Mouse (Mus musculus) kidney, adult 10 weeks (tissue): ENCODE results near the gene Rhox3c. TPM values are rescaled to one million over a fixed set of nuclear protein-coding genes. Genes with fewer than 3 reads are reported as not detected.

Experiments used
- polyA plus RNA-seq: library from polyadenylated mRNA; stranded (reverse); fragments of 350-450 nt; fragmentation: Illumina TruSeq; extraction: RNeasy Lipid Tissue Mini Kit (QIAGEN cat#74804); gene quantifications from one replicate; pipeline ENCODE4 v1.2.3, GENCODE M21; 2014; ENCODE audit warnings: low read depth, low replicate concordance

Gene Rhox3c
- polyA plus RNA-seq, result not detected

DNA sequence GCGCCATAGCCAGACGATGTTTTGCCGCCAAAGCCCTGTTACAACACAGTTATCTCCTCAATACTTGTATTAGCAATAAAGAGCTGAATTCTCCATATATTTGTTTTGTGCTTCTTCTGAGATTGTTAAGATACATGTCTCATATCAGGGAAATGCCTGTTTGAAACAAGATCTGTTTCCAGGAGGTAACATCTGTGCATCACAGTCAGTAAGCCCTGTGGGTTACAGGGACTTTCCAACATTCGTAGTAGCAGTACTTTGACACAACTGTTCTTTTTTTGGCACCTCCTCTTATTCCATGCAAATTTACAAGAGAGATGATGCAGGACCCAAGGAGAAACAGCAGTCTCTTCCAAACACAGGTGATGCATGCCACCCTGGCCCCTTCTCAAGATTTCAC is at the start of gene Rhox3c:
Rhox3c (plus strand) TSS at position 301 of the 400 bp plus-strand sequence.

DNA sequence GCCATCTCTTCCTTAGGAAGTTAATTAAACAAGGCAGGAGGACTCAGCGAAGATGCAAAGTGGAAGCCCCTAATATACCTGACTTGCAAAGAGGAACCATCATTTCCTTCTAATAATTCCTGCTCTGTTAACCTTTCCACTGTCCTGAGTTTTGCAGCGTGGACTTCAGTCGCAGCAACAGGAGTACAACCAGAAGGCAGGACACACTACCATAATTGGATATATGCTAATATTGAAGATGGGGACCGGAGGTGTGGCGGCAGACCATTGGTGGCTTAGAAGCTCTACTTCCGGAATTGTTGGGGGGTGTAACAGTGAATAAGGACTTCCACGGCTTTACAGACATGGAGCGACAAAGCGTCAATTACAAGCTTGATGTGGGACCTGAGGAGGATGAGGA is 46.6 kb upstream of the Rhox3c start, which contains the start of gene Rhox2b:
Rhox2b (plus strand) TSS at position 301 of the 400 bp plus-strand sequence.

GRCm38 (mm10) chrX:37432194-37432593 is 26.2 kb upstream of the Rhox3c start, which contains the start of gene Rhox4b:
Gene Rhox4b (plus strand): TSS chrX:37432494.

GRCm38 (mm10) chrX:37453380-37453779 is 5.0 kb upstream of the Rhox3c start, which contains the start of gene Rhox2c:
Gene Rhox2c (plus strand): TSS chrX:37453680.

DNA sequence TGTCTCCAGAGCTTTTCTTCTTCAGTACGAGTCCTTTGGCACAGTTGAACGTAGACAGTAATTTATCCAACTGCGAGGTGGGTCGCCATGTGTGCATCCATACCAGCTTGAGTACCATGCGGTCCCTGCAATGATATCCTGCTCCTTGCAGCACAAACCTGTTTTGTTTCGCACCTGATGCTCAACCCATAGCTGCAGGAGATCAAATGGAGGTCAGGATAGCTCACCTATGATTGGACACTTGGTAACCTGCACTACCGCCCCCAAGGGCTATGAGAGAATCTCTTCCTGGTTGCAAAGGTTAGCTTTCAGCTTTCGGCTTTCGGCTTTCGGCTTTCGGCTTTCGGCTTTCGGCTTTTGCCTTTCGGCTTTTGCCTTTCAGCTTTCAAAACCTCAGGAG is 21.7 kb downstream of the Rhox3c start, which contains the start of gene Rhox4c:
Rhox4c (plus strand) TSS at position 301 of the 400 bp plus-strand sequence.

DNA sequence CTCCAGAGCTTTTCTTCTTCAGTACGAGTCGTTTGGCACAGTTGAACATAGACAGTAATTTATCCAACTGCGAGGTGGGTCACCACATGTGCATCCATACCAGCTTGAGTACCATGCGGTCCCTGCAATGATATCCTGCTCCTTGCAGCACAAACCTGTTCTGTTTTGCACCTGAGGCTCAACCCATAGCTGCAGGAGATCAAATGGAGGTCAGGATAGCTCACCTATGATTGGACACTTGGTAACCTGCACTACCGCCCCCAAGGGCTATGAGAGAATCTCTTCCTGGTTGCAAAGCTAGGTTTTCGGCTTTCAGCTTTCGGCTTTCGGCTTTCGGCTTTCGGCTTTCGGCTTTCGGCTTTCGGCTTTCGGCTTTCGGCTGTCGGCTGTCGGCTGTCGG is 55.7 kb downstream of the Rhox3c start, which contains the start of gene Rhox4d:
Rhox4d (plus strand) TSS at position 301 of the 400 bp plus-strand sequence.

Other genes with a start within 250 kb of the Rhox3c start
- gene Gm9, start 247.5 kb upstream of the Rhox3c start, polyA plus RNA-seq, result not detected
- gene Rhox1, start 236.3 kb upstream of the Rhox3c start, polyA plus RNA-seq, result not detected
- not detected for gene Rhox2a, start 213.6 kb upstream of the Rhox3c start, polyA plus RNA-seq
- not detected for gene Rhox3a, start 208.7 kb upstream of the Rhox3c start, polyA plus RNA-seq
- not detected for gene Rhox4a, start 193.2 kb upstream of the Rhox3c start, polyA plus RNA-seq
- not detected for gene Rhox3a2, start 78.6 kb upstream of the Rhox3c start, polyA plus RNA-seq
- gene Rhox4a2, start 67.7 kb upstream of the Rhox3c start, polyA plus RNA-seq, result not detected
- not detected for gene Rhox2b, start 46.5 kb upstream of the Rhox3c start, polyA plus RNA-seq
- gene Rhox4b, start 26.1 kb upstream of the Rhox3c start, polyA plus RNA-seq, result not detected
- not detected for gene Rhox2c, start 4.9 kb upstream of the Rhox3c start, polyA plus RNA-seq
- gene Rhox4c, start 21.8 kb downstream of the Rhox3c start, polyA plus RNA-seq, result not detected
- gene Rhox2d, start 34.8 kb downstream of the Rhox3c start, polyA plus RNA-seq, result not detected
- gene Rhox4d, start 55.8 kb downstream of the Rhox3c start, polyA plus RNA-seq, result not detected
- gene Rhox2e, start 71.9 kb downstream of the Rhox3c start, polyA plus RNA-seq, result not detected
- not detected for gene Rhox3e, start 83.4 kb downstream of the Rhox3c start, polyA plus RNA-seq
- not detected for gene Rhox4e, start 98.8 kb downstream of the Rhox3c start, polyA plus RNA-seq
- gene Rhox2f, start 112.8 kb downstream of the Rhox3c start, polyA plus RNA-seq, result not detected
- not detected for gene Rhox3f, start 122.4 kb downstream of the Rhox3c start, polyA plus RNA-seq
- gene Rhox4f, start 149.1 kb downstream of the Rhox3c start, polyA plus RNA-seq, result not detected
- not detected for gene Rhox3g, start 170.0 kb downstream of the Rhox3c start, polyA plus RNA-seq
- gene Rhox2g, start 184.9 kb downstream of the Rhox3c start, polyA plus RNA-seq, result not detected
- not detected for gene Rhox4g, start 192.7 kb downstream of the Rhox3c start, polyA plus RNA-seq
- not detected for gene Rhox3h, start 210.2 kb downstream of the Rhox3c start, polyA plus RNA-seq
- not detected for gene Rhox2h, start 214.7 kb downstream of the Rhox3c start, polyA plus RNA-seq